Mouse (Mus musculus) cerebellum, adult 2 months (tissue): Measurements from ENCODE around the gene Olfr1368.

Experiments
- CTCF ChIP-seq: fragments of 200-500 bp; IDR thresholded peaks from 2 replicates; pipeline ENCODE4 v1.5.1; 2011; ENCODE audit warnings: low read depth, mild to moderate bottlenecking, control low read depth, low read length, moderate library complexity, borderline replicate concordance; ENCODE audit not compliant: insufficient read depth
- POLR2A ChIP-seq: fragments of 200-500 bp; IDR thresholded peaks from 2 replicates; pipeline ENCODE4 v1.6.1; 2011; ENCODE audit warnings: low read length, control low read depth, borderline replicate concordance; ENCODE audit not compliant: insufficient read depth

GRCm38 (mm10) chr13:21179724-21180550, 34.3 kb upstream of the Olfr1368 start:
- 0 out of 2 replicates have a peak, but pooled peaks have one; percentile 55 for TF ChIP-seq POLR2A
- no peak for TF ChIP-seq CTCF
